Mouse (Mus musculus): Measurements from ENCODE around the gene Dchs2. TPM values are rescaled to one million over a fixed set of nuclear protein-coding genes. Genes with fewer than 3 reads are reported as not detected.

Dchs2 gene
- polyA plus RNA-seq, 1 experiment, result 0.05 TPM

- Histone ChIP-seq H3K4me1 (ENCODE audit: control insufficient read depth, insufficient read depth, insufficient read length) (no peaks in the 10 kb centered on the region; the same call in 1 of the 2 replicates), H3K36me3 (ENCODE audit: control insufficient read depth, insufficient read depth, low read length) (no peaks in the 10 kb centered on the region), H3K27me3 (ENCODE audit: control insufficient read depth, insufficient read depth, low read length) (peaks cover 10% of the 10 kb centered on the region), H3K4me3 (ENCODE audit: extremely low read depth, insufficient read depth, insufficient read length) (no peak overlapping the region), H3K27ac (ENCODE audit: insufficient read depth, low read length) (no peak overlapping the region)
- TF ChIP-seq CTCF (IDR thresholded peaks at IDR 0.05; ENCODE audit: extremely low read depth, insufficient read depth, insufficient read length, insufficient replicate concordance) (no peak), POLR2A (IDR thresholded peaks at IDR 0.05; ENCODE audit: low read depth, low read length) (no peak)
- WGBS, result 4% methylated on average over 43 of the region's 43 CpGs
- DNase-seq (ENCODE audit: low read depth in 1 of 2, low spot score in 2 of 2), result no peak
These were observed 738 bp downstream of the Dchs2 start for GRCm38 (mm10) chr3:83128449-83128922.

GRCm38 (mm10) chr3:83129151-83129550, 1.4 kb downstream of the Dchs2 start:
- 11% methylated on average over 22 of the region's 22 CpGs for WGBS
- Histone ChIP-seq H3K4me3 (ENCODE audit: extremely low read depth, insufficient read depth, insufficient read length) (no peak overlapping the region), H3K36me3 (ENCODE audit: control insufficient read depth, insufficient read depth, low read length) (no peaks in the 10 kb centered on the region), H3K27ac (ENCODE audit: insufficient read depth, low read length) (no peak overlapping the region), H3K4me1 (ENCODE audit: control insufficient read depth, insufficient read depth, insufficient read length) (no peaks in the 10 kb centered on the region; the same call in 1 of the 2 replicates), H3K27me3 (ENCODE audit: control insufficient read depth, insufficient read depth, low read length) (peaks cover 10% of the 10 kb centered on the region)
- TF ChIP-seq POLR2A (IDR thresholded peaks at IDR 0.05; ENCODE audit: low read depth, low read length) (no peak), CTCF (IDR thresholded peaks at IDR 0.05; ENCODE audit: extremely low read depth, insufficient read depth, insufficient read length, insufficient replicate concordance) (no peak)
- DNase-seq (ENCODE audit: low read depth in 1 of 2, low spot score in 2 of 2), result no peak

- Histone ChIP-seq H3K36me3 (ENCODE audit: control insufficient read depth, insufficient read depth, low read length) (no peaks in the 10 kb centered on the region), H3K27ac (ENCODE audit: insufficient read depth, low read length) (no peak overlapping the region), H3K27me3 (ENCODE audit: control insufficient read depth, insufficient read depth, low read length) (no peaks in the 10 kb centered on the region), H3K4me3 (ENCODE audit: extremely low read depth, insufficient read depth, insufficient read length) (no peak overlapping the region), H3K4me1 (ENCODE audit: control insufficient read depth, insufficient read depth, insufficient read length) (no peaks in the 10 kb centered on the region)
- TF ChIP-seq POLR2A (IDR thresholded peaks at IDR 0.05; ENCODE audit: low read depth, low read length) (no peak), CTCF (IDR thresholded peaks at IDR 0.05; ENCODE audit: extremely low read depth, insufficient read depth, insufficient read length, insufficient replicate concordance) (no peak)
- DNase-seq (ENCODE audit: low read depth in 1 of 2, low spot score in 2 of 2), result no peak
- 80% methylated on average over 7 of the region's 7 CpGs for WGBS
These were observed 8.7 kb downstream of the Dchs2 start for GRCm38 (mm10) chr3:83136413-83136812.

- Histone ChIP-seq H3K27me3 (ENCODE audit: control insufficient read depth, insufficient read depth, low read length) (no peaks in the 10 kb centered on the region), H3K4me3 (ENCODE audit: extremely low read depth, insufficient read depth, insufficient read length) (no peak overlapping the region), H3K36me3 (ENCODE audit: control insufficient read depth, insufficient read depth, low read length) (no peaks in the 10 kb centered on the region), H3K4me1 (ENCODE audit: control insufficient read depth, insufficient read depth, insufficient read length) (no peaks in the 10 kb centered on the region), H3K27ac (ENCODE audit: insufficient read depth, low read length) (no peak overlapping the region)
- no peak for DNase-seq (ENCODE audit: low read depth in 1 of 2, low spot score in 2 of 2)
- TF ChIP-seq POLR2A (IDR thresholded peaks at IDR 0.05; ENCODE audit: low read depth, low read length), result no peak
- TF ChIP-seq CTCF (IDR thresholded peaks at IDR 0.05; ENCODE audit: extremely low read depth, insufficient read depth, insufficient read length, insufficient replicate concordance), result no peak
- WGBS, result 76% methylated on average over 2 of the region's 2 CpGs
These were observed 11.1 kb downstream of the Dchs2 start for GRCm38 (mm10) chr3:83138820-83139219.

GRCm38 (mm10) chr3:83145610-83146009, 17.9 kb downstream of the Dchs2 start:
- Histone ChIP-seq H3K4me3 (ENCODE audit: extremely low read depth, insufficient read depth, insufficient read length) (no peak overlapping the region), H3K36me3 (ENCODE audit: control insufficient read depth, insufficient read depth, low read length) (no peaks in the 10 kb centered on the region), H3K4me1 (ENCODE audit: control insufficient read depth, insufficient read depth, insufficient read length) (no peaks in the 10 kb centered on the region), H3K27ac (ENCODE audit: insufficient read depth, low read length) (no peak overlapping the region), H3K27me3 (ENCODE audit: control insufficient read depth, insufficient read depth, low read length) (no peaks in the 10 kb centered on the region)
- no peak for DNase-seq (ENCODE audit: low read depth in 1 of 2, low spot score in 2 of 2)
- TF ChIP-seq CTCF (IDR thresholded peaks at IDR 0.05; ENCODE audit: extremely low read depth, insufficient read depth, insufficient read length, insufficient replicate concordance) (no peak), POLR2A (IDR thresholded peaks at IDR 0.05; ENCODE audit: low read depth, low read length) (no peak)
- WGBS, result 62% methylated on average over 3 of the region's 3 CpGs

- TF ChIP-seq POLR2A (IDR thresholded peaks at IDR 0.05; ENCODE audit: low read depth, low read length) (no peak), CTCF (IDR thresholded peaks at IDR 0.05; ENCODE audit: extremely low read depth, insufficient read depth, insufficient read length, insufficient replicate concordance) (no peak)
- H3K27me3 ChIP-seq (ENCODE audit: control insufficient read depth, insufficient read depth, low read length), result no peaks in the 10 kb centered on the region
- WGBS, result 81% methylated on average over 6 of the region's 6 CpGs
- no peaks in the 10 kb centered on the region for H3K36me3 ChIP-seq (ENCODE audit: control insufficient read depth, insufficient read depth, low read length)
- no peak overlapping the region for H3K4me3 ChIP-seq (ENCODE audit: extremely low read depth, insufficient read depth, insufficient read length)
- no peaks in the 10 kb centered on the region for H3K4me1 ChIP-seq (ENCODE audit: control insufficient read depth, insufficient read depth, insufficient read length)
- no peak for DNase-seq (ENCODE audit: low read depth in 1 of 2, low spot score in 2 of 2)
- no peak overlapping the region for H3K27ac ChIP-seq (ENCODE audit: insufficient read depth, low read length)
These were observed 19.7 kb downstream of the Dchs2 start for GRCm38 (mm10) chr3:83147273-83148054.

GRCm38 (mm10) chr3:83148055-83148447, 20.3 kb downstream of the Dchs2 start:
- no peaks in the 10 kb centered on the region for H3K36me3 ChIP-seq (ENCODE audit: control insufficient read depth, insufficient read depth, low read length)
- TF ChIP-seq POLR2A (IDR thresholded peaks at IDR 0.05; ENCODE audit: low read depth, low read length) (no peak), CTCF (IDR thresholded peaks at IDR 0.05; ENCODE audit: extremely low read depth, insufficient read depth, insufficient read length, insufficient replicate concordance) (no peak)

More at GRCm38 (mm10) chr3:83148055-83148447, 20.3 kb downstream of the Dchs2 start:
- Histone ChIP-seq H3K4me3 (ENCODE audit: extremely low read depth, insufficient read depth, insufficient read length) (no peak overlapping the region), H3K27me3 (ENCODE audit: control insufficient read depth, insufficient read depth, low read length) (no peaks in the 10 kb centered on the region), H3K4me1 (ENCODE audit: control insufficient read depth, insufficient read depth, insufficient read length) (no peaks in the 10 kb centered on the region), H3K27ac (ENCODE audit: insufficient read depth, low read length) (no peak overlapping the region)
- no peak for DNase-seq (ENCODE audit: low read depth in 1 of 2, low spot score in 2 of 2)
- 23% methylated on average over 4 of the region's 4 CpGs for WGBS

All from spleen, adult 2 months (tissue).